Mouse (Mus musculus): ENCODE data around the gene Trim11.

- TF ChIP-seq CTCF (IDR thresholded peaks at IDR 0.05; ENCODE audit: low read depth, low read length), result no peak
- TF ChIP-seq POLR2A (IDR thresholded peaks at IDR 0.05; ENCODE audit: extremely low read depth, insufficient read depth, low read length), result no peak
Measured at GRCm38 (mm10) chr11:58929055-58929454, 48.8 kb upstream of the Trim11 start.

Measured in liver, adult 2 months (tissue).